In genomic region chr4:46533934-46534720, GRCm38 (mm10) we compare ENCODE assay signal across 8 mouse cellular contexts. TPM values are rescaled to one million over a fixed set of nuclear protein-coding genes. Genes with fewer than 3 reads are reported as not detected.
DNase-seq lines count a peak whose midpoint lies in the region; ATAC-seq lines count a peak whose summit lies in the region.

No protein-coding gene starts in this region.

- H3K36me3 ChIP-seq in erythroblast, embryonic 14.5 days (ENCODE audit: control insufficient read depth) = no peaks in the 10 kb centered on the region
- no peaks in the 10 kb centered on the region for H3K36me3 ChIP-seq in embryonic facial prominence, embryonic 14.5 days (ENCODE audit: control insufficient read depth, insufficient read depth, low read length)
- H3K36me3 ChIP-seq in intestine, embryonic 14.5 days (ENCODE audit: control insufficient read depth, insufficient read depth, low read length) = no peaks in the 10 kb centered on the region
- no peaks in the 10 kb centered on the region for H3K36me3 ChIP-seq in stomach, embryonic 15.5 days

- H3K4me2 ChIP-seq in embryonic facial prominence, embryonic 14.5 days (ENCODE audit: low read depth, low read length) = peak overlapping the region; percentile 50
- H3K4me2 ChIP-seq in intestine, embryonic 14.5 days (ENCODE audit: low read length) = peak overlapping the region; percentile 57
- H3K4me2 ChIP-seq in stomach, embryonic 15.5 days = peak overlapping the region; percentile 67

- no peak for DNase-seq in embryonic facial prominence, embryonic 14.5 days (ENCODE audit: low spot score)
- peak; percentile 66 for DNase-seq in intestine, embryonic 14.5 days (ENCODE audit: low spot score)
- peak; percentile 32 for DNase-seq in lung, postnatal 14 days
- DNase-seq in urinary bladder, postnatal 4 days (ENCODE audit: low spot score in 2 of 2) = no peak
- DNase-seq in right cerebral cortex, postnatal 36 days (ENCODE audit: low spot score in 2 of 2) = no peak

- H3K4me3 ChIP-seq in erythroblast, embryonic 14.5 days (replicated peaks) = peak overlapping the region; percentile 25
- peak overlapping the region; percentile 24 for H3K4me3 ChIP-seq in embryonic facial prominence, embryonic 14.5 days (ENCODE audit: low read depth, low read length)
- peak overlapping the region; percentile 12 for H3K4me3 ChIP-seq in intestine, embryonic 14.5 days (ENCODE audit: low read depth, low read length)
- peak overlapping the region; percentile 53 for H3K4me3 ChIP-seq in stomach, embryonic 15.5 days (replicated peaks)

- peaks cover 18% of the 10 kb centered on the region for H3K4me1 ChIP-seq in erythroblast, embryonic 14.5 days (ENCODE audit: control insufficient read depth)
- peaks cover 9% of the 10 kb centered on the region; the same call in 1 of the 2 replicates for H3K4me1 ChIP-seq in embryonic facial prominence, embryonic 14.5 days (ENCODE audit: control insufficient read depth, insufficient read depth, low read length)
- no peaks in the 10 kb centered on the region for H3K4me1 ChIP-seq in intestine, embryonic 14.5 days (replicated peaks; ENCODE audit: control insufficient read depth, insufficient read depth, low read length)
- H3K4me1 ChIP-seq in stomach, embryonic 15.5 days = peaks cover 17% of the 10 kb centered on the region

- peaks cover 2% of the 10 kb centered on the region; the same call in 1 of the 2 replicates for H3K9me3 ChIP-seq in erythroblast, embryonic 14.5 days (ENCODE audit: control insufficient read depth, low read length)
- no peaks in the 10 kb centered on the region for H3K9me3 ChIP-seq in embryonic facial prominence, embryonic 14.5 days (ENCODE audit: control insufficient read depth, low read length)
- no peaks in the 10 kb centered on the region for H3K9me3 ChIP-seq in intestine, embryonic 14.5 days (ENCODE audit: control insufficient read depth, low read length)
- H3K9me3 ChIP-seq in stomach, embryonic 15.5 days = no peaks in the 10 kb centered on the region

- H3K27ac ChIP-seq in embryonic facial prominence, embryonic 14.5 days (replicated peaks; ENCODE audit: low read depth, low read length) = no peak overlapping the region
- no peak overlapping the region for H3K27ac ChIP-seq in intestine, embryonic 14.5 days (ENCODE audit: low read depth)
- no peak overlapping the region for H3K27ac ChIP-seq in stomach, embryonic 15.5 days

- no peak overlapping the region for H3K9ac ChIP-seq in embryonic facial prominence, embryonic 14.5 days (ENCODE audit: low read depth, low read length)
- peak overlapping the region; percentile 20; the same call in 1 of the 2 replicates for H3K9ac ChIP-seq in intestine, embryonic 14.5 days (ENCODE audit: low read length)
- no peak overlapping the region for H3K9ac ChIP-seq in stomach, embryonic 15.5 days

- 10% methylated on average over 26 of the region's 29 CpGs for WGBS in embryonic facial prominence, embryonic 14.5 days
- WGBS in intestine, embryonic 14.5 days = 12% methylated on average over 29 of the region's 29 CpGs
- WGBS in stomach, embryonic 15.5 days = 7% methylated on average over 29 of the region's 29 CpGs

- ATAC-seq in erythroblast, adult 5-6 weeks (replicated peaks; ENCODE audit: low FRiP score, poor library complexity, severe bottlenecking) = no peak
- ATAC-seq in embryonic facial prominence, embryonic 14.5 days (ENCODE audit: low read depth) = no peak
- ATAC-seq in intestine, embryonic 14.5 days (replicated peaks; ENCODE audit: low FRiP score, low TSS enrichment, low read depth) = no peak
- no peak for ATAC-seq in stomach, embryonic 15.5 days (ENCODE audit: insufficient read depth, low FRiP score, low read depth)

- H3K27me3 ChIP-seq in erythroblast, embryonic 14.5 days (ENCODE audit: control insufficient read depth) = peaks cover 64% of the 10 kb centered on the region
- peaks cover 50% of the 10 kb centered on the region for H3K27me3 ChIP-seq in embryonic facial prominence, embryonic 14.5 days (replicated peaks; ENCODE audit: control insufficient read depth, insufficient read depth, low read length)
- H3K27me3 ChIP-seq in intestine, embryonic 14.5 days (replicated peaks; ENCODE audit: control insufficient read depth, insufficient read depth, low read length) = peaks cover 35% of the 10 kb centered on the region
- H3K27me3 ChIP-seq in stomach, embryonic 15.5 days (replicated peaks) = peaks cover 29% of the 10 kb centered on the region

RNA-seq across cellular contexts. Expression of gene Trim14, which starts 1.8 kb away (rescaled TPM):
- polyA plus RNA-seq in erythroblast, embryonic 14.5 days (2012) = 0.03 and 0.38 TPM in 2 replicates
- total RNA-seq in erythroblast, adult 5-6 weeks (2015; ENCODE audit: low replicate concordance) = 1.0 and 16.5 TPM in 2 replicates
- total RNA-seq in erythroblast, adult 5-6 weeks (2017; ENCODE audit: low replicate concordance) = 3.8 and 6.5 TPM in 2 replicates
- 2.9 and 4.0 TPM in 2 replicates for polyA plus RNA-seq in embryonic facial prominence, embryonic 14.5 days (2014; fragmentation: Nextera tagmentation; extraction: Ambion mirVana)
- 10.1 and 11.4 TPM in 2 replicates for polyA plus RNA-seq in intestine, embryonic 14.5 days (2014; fragmentation: Nextera tagmentation; extraction: Ambion mirVana)
- 5.2 and 5.3 TPM in 2 replicates for polyA plus RNA-seq in stomach, embryonic 15.5 days (2015; fragmentation: Nextera tagmentation; extraction: Ambion mirVana)

RNA-seq across cellular contexts. Expression of gene Nans, which starts 45.1 kb away (rescaled TPM):
- polyA plus RNA-seq in erythroblast, embryonic 14.5 days (2012) = 7.2 and 7.6 TPM in 2 replicates
- 17.3 and 25.7 TPM in 2 replicates for total RNA-seq in erythroblast, adult 5-6 weeks (2015; ENCODE audit: low replicate concordance)
- total RNA-seq in erythroblast, adult 5-6 weeks (2017; ENCODE audit: low replicate concordance) = 13.1 and 16.7 TPM in 2 replicates
- polyA plus RNA-seq in embryonic facial prominence, embryonic 14.5 days (2014; fragmentation: Nextera tagmentation; extraction: Ambion mirVana) = 75.3 and 79.9 TPM in 2 replicates
- polyA plus RNA-seq in intestine, embryonic 14.5 days (2014; fragmentation: Nextera tagmentation; extraction: Ambion mirVana) = 81.5 and 86.8 TPM in 2 replicates
- 88.6 and 96.7 TPM in 2 replicates for polyA plus RNA-seq in stomach, embryonic 15.5 days (2015; fragmentation: Nextera tagmentation; extraction: Ambion mirVana)

Comparison
In these comparisons a context has a peak if more than half of its experiments do, and no peak if none do; other contexts are left out.
1. DNase-seq: peak in intestine, embryonic 14.5 days (single experiment) and lung, postnatal 14 days (single experiment); none in embryonic facial prominence, embryonic 14.5 days (single experiment), urinary bladder, postnatal 4 days (0 of 2) and right cerebral cortex, postnatal 36 days (0 of 2).
2. Peak in every context shown above with its lines, with median percentiles within 50 percentile points of each other: H3K4me3 ChIP-seq and H3K4me2 ChIP-seq.